Mouse (Mus musculus) brain, embryonic 14.5 days (tissue): ENCODE results near the gene Gm48551.

ENCODE experiments used
- CTCF ChIP-seq: fragments of 200-500 bp; IDR thresholded peaks from 2 replicates; pipeline ENCODE4 v1.5.1; 2012; ENCODE audit warnings: inconsistent platforms, mild to moderate bottlenecking, moderate library complexity, borderline replicate concordance; ENCODE audit not compliant: insufficient read depth, insufficient read length; ENCODE audit errors: extremely low read depth
- POLR2A ChIP-seq: fragments of 200-500 bp; IDR thresholded peaks from 2 replicates; pipeline ENCODE4 v1.6.1; 2012; ENCODE audit warnings: mild to moderate bottlenecking, inconsistent platforms, borderline replicate concordance; ENCODE audit not compliant: poor library complexity, insufficient read depth, insufficient read length, severe bottlenecking; ENCODE audit errors: extremely low read depth

- no peak for TF ChIP-seq CTCF
- no peak for TF ChIP-seq POLR2A
Measured at GRCm38 (mm10) chr10:81414682-81415081, 30.4 kb downstream of the Gm48551 start.
